Mouse (Mus musculus) kidney, adult 2 months (tissue): ENCODE measurements around the gene Dnajb2. TPM values are rescaled to one million over a fixed set of nuclear protein-coding genes. Genes with fewer than 3 reads are reported as not detected.

Experiments used
- DNase-seq: peaks from one replicate; pipeline ENCODE4 v3.0.0; 2021
- H3K27ac ChIP-seq: fragments of 200-500 bp; 2 replicates; pipeline ENCODE4 v1.5.1; 2012; ENCODE audit warnings: low read depth, low read length, control low read depth, inconsistent platforms; ENCODE audit not compliant: insufficient read depth
- H3K27me3 ChIP-seq: fragments of 200-500 bp; replicated peaks from 2 replicates; pipeline ENCODE4 v1.6.1; 2012; ENCODE audit warnings: mild to moderate bottlenecking, moderate library complexity, low read length, inconsistent platforms; ENCODE audit not compliant: control insufficient read depth, insufficient read depth
- H3K36me3 ChIP-seq: fragments of 200-500 bp; 2 replicates; pipeline ENCODE4 v1.6.1; 2012; ENCODE audit warnings: mild to moderate bottlenecking, moderate library complexity, low read length, inconsistent platforms; ENCODE audit not compliant: control insufficient read depth, insufficient read depth
- H3K4me1 ChIP-seq: fragments of 200-500 bp; 2 replicates; pipeline ENCODE4 v1.6.1; 2011; ENCODE audit warnings: low read length; ENCODE audit not compliant: control insufficient read depth, insufficient read depth
- H3K4me3 ChIP-seq: fragments of 200-500 bp; 2 replicates; pipeline ENCODE4 v1.5.1; 2011; ENCODE audit warnings: mild to moderate bottlenecking, low read depth, low read length, control low read depth; ENCODE audit not compliant: insufficient read depth
- CTCF ChIP-seq: fragments of 200-500 bp; conservative IDR thresholded peaks from 2 replicates; pipeline ENCODE4 v1.5.1; 2011; ENCODE audit warnings: low read depth, mild to moderate bottlenecking, control low read depth, low read length, moderate library complexity, mixed read lengths; ENCODE audit not compliant: insufficient read depth, insufficient read length
- POLR2A ChIP-seq: fragments of 200-500 bp; IDR thresholded peaks from one replicate; pipeline ENCODE4 v1.6.1; 2011; ENCODE audit warnings: low read depth, low read length, control low read depth
- WGBS: fragments of 180-500 bp; shearing (Covaris S2); methylation state at CpG from one replicate; pipeline ENCODE4 v1.1.7; 2018; 5-methylcytosine and 5-hydroxymethylcytosine counted together
- polyA plus RNA-seq: library from polyadenylated mRNA; depleted of rRNA; stranded (reverse); fragments of >200 nt; gene quantifications from 2 replicates; pipeline ENCODE4 v1.2.3, GENCODE M21; 2012

Gene Dnajb2
- polyA plus RNA-seq, 1 experiment = 42.6 TPM

GRCm38 (mm10) chr1:75251112-75251970 is 15.1 kb downstream of the Dnajb2 start:
- TF ChIP-seq CTCF = peak; percentile 82
- TF ChIP-seq POLR2A = no peak
- no peak overlapping the region for H3K27ac ChIP-seq
- WGBS = 4% methylated on average over 22 of the region's 22 CpGs

GRCm38 (mm10) chr1:75252308-75252707 is 16.1 kb downstream of the Dnajb2 start:
- no peaks in the 10 kb centered on the region for H3K4me1 ChIP-seq
- TF ChIP-seq POLR2A = no peak
- TF ChIP-seq CTCF = no peak
- DNase-seq = no peak
- H3K4me3 ChIP-seq = no peak overlapping the region
- no peaks in the 10 kb centered on the region for H3K36me3 ChIP-seq
- H3K27me3 ChIP-seq = no peaks in the 10 kb centered on the region
- H3K27ac ChIP-seq = no peak overlapping the region
- WGBS = 72% methylated on average over 13 of the region's 13 CpGs

More at GRCm38 (mm10) chr1:75251112-75251970, 15.1 kb downstream of the Dnajb2 start:
- DNase-seq = peak; percentile 94
- Histone ChIP-seq H3K27me3 (no peaks in the 10 kb centered on the region), H3K36me3 (no peaks in the 10 kb centered on the region), H3K4me3 (peak overlapping the region; percentile 36), H3K4me1 (no peaks in the 10 kb centered on the region)

- no peaks in the 10 kb centered on the region for H3K36me3 ChIP-seq
- H3K4me3 ChIP-seq = no peak overlapping the region
- 81% methylated on average over 16 of the region's 16 CpGs for WGBS
- no peaks in the 10 kb centered on the region for H3K27me3 ChIP-seq
- no peak for DNase-seq
- H3K4me1 ChIP-seq = no peaks in the 10 kb centered on the region
- H3K27ac ChIP-seq = no peak overlapping the region
- no peak for TF ChIP-seq POLR2A
- TF ChIP-seq CTCF = no peak
These were observed 16.8 kb downstream of the Dnajb2 start for GRCm38 (mm10) chr1:75253029-75253428.

GRCm38 (mm10) chr1:75253849-75254624 is 17.8 kb downstream of the Dnajb2 start:
- 64% methylated on average over 16 of the region's 16 CpGs for WGBS
- H3K27me3 ChIP-seq = no peaks in the 10 kb centered on the region
- peak; percentile 77 for DNase-seq

GRCm38 (mm10) chr1:75254625-75255013 is 18.4 kb downstream of the Dnajb2 start:
- WGBS = 77% methylated on average over 8 of the region's 8 CpGs
- Histone ChIP-seq H3K4me3 (no peak overlapping the region), H3K27ac (no peak overlapping the region), H3K27me3 (no peaks in the 10 kb centered on the region), H3K4me1 (no peaks in the 10 kb centered on the region), H3K36me3 (no peaks in the 10 kb centered on the region)
- TF ChIP-seq CTCF (no peak), POLR2A (no peak)
- no peak for DNase-seq

More at GRCm38 (mm10) chr1:75253849-75254624, 17.8 kb downstream of the Dnajb2 start:
- Histone ChIP-seq H3K4me3 (no peak overlapping the region), H3K36me3 (no peaks in the 10 kb centered on the region), H3K27ac (no peak overlapping the region), H3K4me1 (no peaks in the 10 kb centered on the region)
- TF ChIP-seq POLR2A (no peak), CTCF (peak; percentile 82)

GRCm38 (mm10) chr1:75255516-75256046 is 19.4 kb downstream of the Dnajb2 start:
- WGBS = 55% methylated on average over 10 of the region's 10 CpGs
- Histone ChIP-seq H3K27ac (no peak overlapping the region), H3K27me3 (no peaks in the 10 kb centered on the region)

More at GRCm38 (mm10) chr1:75255516-75256046, 19.4 kb downstream of the Dnajb2 start:
- no peaks in the 10 kb centered on the region for H3K36me3 ChIP-seq
- no peak overlapping the region for H3K4me3 ChIP-seq
- no peak for DNase-seq
- no peak for TF ChIP-seq POLR2A
- no peak for TF ChIP-seq CTCF
- H3K4me1 ChIP-seq = no peaks in the 10 kb centered on the region
